Mouse (Mus musculus): Measurements from ENCODE around the gene Magi3. TPM values are rescaled to one million over a fixed set of nuclear protein-coding genes. Genes with fewer than 3 reads are reported as not detected.

The Magi3 gene
- polyA plus RNA-seq, 1 experiment from 2014 or later, result 4.3 TPM

- ATAC-seq (ENCODE audit: low FRiP score, low TSS enrichment), result no peak
- no peak overlapping the region for H3K4me3 ChIP-seq (ENCODE audit: low read length)
- no peak overlapping the region for H3K4me2 ChIP-seq (replicated peaks; ENCODE audit: low read depth, low read length)
- no peak overlapping the region for H3K9ac ChIP-seq (replicated peaks; ENCODE audit: low read length)
- H3K27ac ChIP-seq (ENCODE audit: low read length), result no peak overlapping the region
- no peaks in the 10 kb centered on the region for H3K27me3 ChIP-seq (ENCODE audit: insufficient read depth, low read length)
- no peaks in the 10 kb centered on the region for H3K9me3 ChIP-seq (ENCODE audit: low read length)
- H3K36me3 ChIP-seq (ENCODE audit: insufficient read depth, low read length), result peaks cover 24% of the 10 kb centered on the region
- H3K4me1 ChIP-seq (ENCODE audit: insufficient read depth, low read length), result no peaks in the 10 kb centered on the region
- 87% methylated on average over 4 of the region's 4 CpGs for WGBS
Measured at GRCm38 (mm10) chr3:103984556-103984955, 235.6 kb downstream of the Magi3 start.

GRCm38 (mm10) chr3:103971157-103971556, 249.0 kb downstream of the Magi3 start:
- H3K36me3 ChIP-seq (ENCODE audit: insufficient read depth, low read length), result peaks cover 3% of the 10 kb centered on the region; the same call in 1 of the 2 replicates
- 94% methylated on average over 2 of the region's 2 CpGs for WGBS
- H3K27me3 ChIP-seq (ENCODE audit: insufficient read depth, low read length), result no peaks in the 10 kb centered on the region

GRCm38 (mm10) chr3:103968701-103969100, 251.5 kb downstream of the Magi3 start:
- Histone ChIP-seq H3K9me3 (ENCODE audit: low read length) (no peaks in the 10 kb centered on the region), H3K4me1 (ENCODE audit: insufficient read depth, low read length) (peaks cover 10% of the 10 kb centered on the region), H3K36me3 (ENCODE audit: insufficient read depth, low read length) (peaks cover 3% of the 10 kb centered on the region; the same call in 1 of the 2 replicates), H3K27ac (ENCODE audit: low read length) (peak overlapping the region; percentile 97), H3K27me3 (ENCODE audit: insufficient read depth, low read length) (no peaks in the 10 kb centered on the region), H3K4me3 (ENCODE audit: low read length) (peak overlapping the region; percentile 93), H3K9ac (replicated peaks; ENCODE audit: low read length) (peak overlapping the region; percentile 95), H3K4me2 (replicated peaks; ENCODE audit: low read depth, low read length) (peak overlapping the region; percentile 85)
- WGBS, result under 1% methylated on average over 22 of the region's 24 CpGs
- peak; percentile 84 for ATAC-seq (ENCODE audit: low FRiP score, low TSS enrichment)

More at GRCm38 (mm10) chr3:103971157-103971556, 249.0 kb downstream of the Magi3 start:
- ATAC-seq (ENCODE audit: low FRiP score, low TSS enrichment), result no peak
- H3K9me3 ChIP-seq (ENCODE audit: low read length), result no peaks in the 10 kb centered on the region
- no peak overlapping the region for H3K4me3 ChIP-seq (ENCODE audit: low read length)
- no peak overlapping the region for H3K27ac ChIP-seq (ENCODE audit: low read length)
- no peak overlapping the region for H3K4me2 ChIP-seq (replicated peaks; ENCODE audit: low read depth, low read length)
- H3K9ac ChIP-seq (replicated peaks; ENCODE audit: low read length), result no peak overlapping the region
- peaks cover 10% of the 10 kb centered on the region for H3K4me1 ChIP-seq (ENCODE audit: insufficient read depth, low read length)

- H3K27me3 ChIP-seq (ENCODE audit: insufficient read depth, low read length), result no peaks in the 10 kb centered on the region
- H3K9me3 ChIP-seq (ENCODE audit: low read length), result no peaks in the 10 kb centered on the region
- H3K4me1 ChIP-seq (ENCODE audit: insufficient read depth, low read length), result peaks cover 10% of the 10 kb centered on the region
- peak; percentile 99 for ATAC-seq (ENCODE audit: low FRiP score, low TSS enrichment)
- H3K4me3 ChIP-seq (ENCODE audit: low read length), result peak within 1 kb of the TSS; percentile 93
- peaks cover 3% of the 10 kb centered on the region; the same call in 1 of the 2 replicates for H3K36me3 ChIP-seq (ENCODE audit: insufficient read depth, low read length)
- WGBS, result under 1% methylated on average over 70 of the region's 70 CpGs
- peak within 1 kb of the TSS; percentile 85 for H3K4me2 ChIP-seq (replicated peaks; ENCODE audit: low read depth, low read length)
- H3K9ac ChIP-seq (replicated peaks; ENCODE audit: low read length), result peak within 1 kb of the TSS; percentile 95
- peak within 1 kb of the TSS; percentile 97 for H3K27ac ChIP-seq (ENCODE audit: low read length)
Measured at GRCm38 (mm10) chr3:103967861-103968691, 252.1 kb downstream of the Magi3 start, which contains the start of gene Phtf1. Phtf1 (plus strand) TSS chr3:103968110.

GRCm38 (mm10) chr3:103967231-103967630, 252.9 kb downstream of the Magi3 start:
- H3K36me3 ChIP-seq (ENCODE audit: insufficient read depth, low read length), result peaks cover 6% of the 10 kb centered on the region; the same call in 1 of the 2 replicates
- 19% methylated on average over 2 of the region's 2 CpGs for WGBS
- H3K27me3 ChIP-seq (ENCODE audit: insufficient read depth, low read length), result no peaks in the 10 kb centered on the region
- peaks cover 10% of the 10 kb centered on the region for H3K4me1 ChIP-seq (ENCODE audit: insufficient read depth, low read length)
- H3K4me3 ChIP-seq (ENCODE audit: low read length), result peak overlapping the region; percentile 93
- ATAC-seq (ENCODE audit: low FRiP score, low TSS enrichment), result no peak
- peak overlapping the region; percentile 95 for H3K9ac ChIP-seq (replicated peaks; ENCODE audit: low read length)
- H3K9me3 ChIP-seq (ENCODE audit: low read length), result no peaks in the 10 kb centered on the region
- peak overlapping the region; percentile 97 for H3K27ac ChIP-seq (ENCODE audit: low read length)
- H3K4me2 ChIP-seq (replicated peaks; ENCODE audit: low read depth, low read length), result peak overlapping the region; percentile 85

Measured in kidney, embryonic 16.5 days (tissue).